Mouse (Mus musculus) embryonic facial prominence, embryonic 13.5 days (tissue): ENCODE data around the gene Erf. TPM values are rescaled to one million over a fixed set of nuclear protein-coding genes. Genes with fewer than 3 reads are reported as not detected.
A peak's percentile ranks its signal among the peaks of the same experiment; 100 is the strongest.

ENCODE experiments used
- ATAC-seq: fragments of 200-750 bp; cut with Nextera tagmentation; 2 replicates; pipeline ENCODE4 v1.8.0; 2017; ENCODE audit warnings: low read depth; ENCODE audit not compliant: insufficient number of reproducible peaks, insufficient read depth, low FRiP score, low TSS enrichment
- H3K27ac ChIP-seq: fragments of 300-500 bp; sonication (generic); 2 replicates; pipeline ENCODE4 v1.5.1; 2015; ENCODE audit warnings: moderate library complexity, mild to moderate bottlenecking, inconsistent platforms
- H3K27me3 ChIP-seq: fragments of 300-500 bp; sonication (generic); 2 replicates; pipeline ENCODE4 v1.6.1; 2015; ENCODE audit warnings: mild to moderate bottlenecking, inconsistent platforms
- H3K36me3 ChIP-seq: fragments of 300-500 bp; sonication (generic); 2 replicates; pipeline ENCODE4 v1.6.1; 2015; ENCODE audit warnings: mild to moderate bottlenecking, inconsistent platforms
- H3K4me1 ChIP-seq: fragments of 300-500 bp; sonication (generic); 2 replicates; pipeline ENCODE4 v1.6.1; 2015; ENCODE audit warnings: inconsistent platforms
- H3K4me2 ChIP-seq: fragments of 300-500 bp; sonication (generic); 2 replicates; pipeline ENCODE4 v1.6.1; 2015; ENCODE audit warnings: moderate library complexity, mild to moderate bottlenecking, inconsistent platforms
- H3K4me3 ChIP-seq: fragments of 300-500 bp; sonication (generic); 2 replicates; pipeline ENCODE4 v1.5.1; 2015; ENCODE audit warnings: mild to moderate bottlenecking, inconsistent platforms
- H3K9ac ChIP-seq: fragments of 300-500 bp; sonication (generic); 2 replicates; pipeline ENCODE4 v1.6.1; 2015; ENCODE audit warnings: mild to moderate bottlenecking, inconsistent platforms
- H3K9me3 ChIP-seq: fragments of 300-500 bp; sonication (generic); 2 replicates; pipeline ENCODE4 v1.6.1; 2016; ENCODE audit warnings: inconsistent platforms
- WGBS: fragments of 180-500 bp; shearing (Covaris S2); methylation state at CpG from one replicate; pipeline ENCODE4 v1.1.7; 2015; ENCODE audit warnings: mixed read lengths; 5-methylcytosine and 5-hydroxymethylcytosine counted together
- polyA plus RNA-seq: library from polyadenylated mRNA; unstranded; fragments of >200 nt; fragmentation: Nextera tagmentation; extraction: Ambion mirVana; gene quantifications from 2 replicates; pipeline ENCODE4 v1.2.1, GENCODE M21; 2015

Gene Erf
- polyA plus RNA-seq, 1 experiment from 2014 or later: 25.3 TPM

DNA sequence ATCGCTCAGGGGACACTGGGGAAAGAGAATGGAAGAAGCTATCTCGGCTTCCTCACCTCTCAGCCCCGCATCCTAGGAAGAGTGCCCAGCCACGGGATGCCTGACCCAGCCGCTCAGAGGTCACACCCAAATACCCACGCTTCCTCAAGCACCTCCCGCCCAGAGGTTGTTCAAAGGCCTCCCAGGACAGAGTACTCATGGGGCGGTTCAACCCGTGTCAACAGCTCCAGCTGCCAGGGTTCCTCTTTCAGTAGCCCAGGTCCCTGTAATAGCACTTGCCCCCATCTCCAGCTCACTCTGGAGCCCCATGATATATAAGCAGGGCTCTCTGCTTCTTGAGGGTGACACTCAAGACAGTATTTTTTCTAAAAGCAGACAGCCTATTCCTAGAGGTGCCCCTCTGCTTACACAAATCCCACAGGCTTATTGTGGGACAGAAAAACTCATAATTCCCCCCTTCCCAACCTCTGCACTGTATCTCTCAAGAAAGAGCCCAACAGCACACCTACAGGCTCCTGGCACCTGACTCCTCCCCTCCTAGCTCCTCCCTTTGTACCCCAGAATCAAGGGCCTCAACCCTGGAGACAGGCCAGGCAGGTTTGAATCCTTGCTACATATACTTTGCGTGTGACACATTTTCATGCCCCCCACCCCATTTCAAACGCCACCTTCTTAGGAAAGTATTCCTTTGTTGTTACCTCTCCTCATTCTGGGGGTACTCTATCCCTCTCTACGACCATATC, 32.7 kb downstream of the Erf start:
- ATAC-seq: no peak
- WGBS: 54% methylated on average over 12 of the region's 12 CpGs
- Histone ChIP-seq H3K27ac (no peak overlapping the region), H3K9me3 (no peaks in the 10 kb centered on the region), H3K27me3 (no peaks in the 10 kb centered on the region), H3K4me1 (peaks cover 30% of the 10 kb centered on the region), H3K9ac (no peak overlapping the region), H3K4me2 (peak overlapping the region; percentile 97), H3K36me3 (peaks cover 8% of the 10 kb centered on the region; the same call in 1 of the 2 replicates), H3K4me3 (peak overlapping the region; percentile 72; the same call in 1 of the 2 replicates)

DNA sequence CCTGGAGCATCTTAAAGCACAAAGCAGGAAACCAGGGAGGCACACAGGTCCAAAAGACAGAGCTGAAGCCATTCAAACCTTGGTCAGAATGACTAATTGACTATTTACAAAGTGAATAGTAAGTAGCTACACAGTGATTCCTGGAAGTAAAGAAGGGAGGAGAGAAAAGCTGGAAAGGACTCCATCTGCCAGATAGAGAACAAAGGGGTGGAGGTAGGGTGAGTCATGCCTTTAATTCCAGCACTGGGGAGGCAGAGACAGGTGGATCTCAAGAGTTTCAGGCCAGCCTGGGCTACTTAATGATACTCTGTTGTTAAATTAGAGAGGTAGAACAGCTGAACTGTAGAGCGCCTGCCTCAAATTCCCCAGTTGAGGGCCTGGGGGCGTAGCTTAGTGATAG, 36.4 kb downstream of the Erf start:
- WGBS: 92% methylated on average over 2 of the region's 2 CpGs
- Histone ChIP-seq H3K36me3 (peaks cover 31% of the 10 kb centered on the region), H3K27me3 (no peaks in the 10 kb centered on the region)

DNA sequence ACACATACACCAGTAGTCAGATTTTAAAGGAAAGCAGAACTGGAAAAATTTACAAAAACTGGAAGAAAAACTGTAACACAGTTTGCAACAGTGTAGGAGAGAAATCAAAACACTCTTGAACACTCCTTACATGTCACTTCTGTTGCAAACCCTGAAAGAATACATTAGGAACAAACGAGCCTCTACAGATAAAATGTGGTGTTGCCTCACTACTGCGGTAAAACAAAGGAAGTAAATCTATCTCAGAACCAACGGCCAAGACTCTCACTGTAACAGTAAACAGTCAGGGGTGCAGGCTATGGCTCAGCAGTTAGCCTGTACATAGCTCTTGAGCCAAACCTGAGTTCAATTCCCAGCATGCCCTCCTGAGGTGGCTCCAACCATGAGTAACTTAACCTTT, 37.5 kb downstream of the Erf start:
- WGBS: 78% methylated on average over 3 of the region's 3 CpGs
- Histone ChIP-seq H3K9me3 (no peaks in the 10 kb centered on the region), H3K27ac (no peak overlapping the region), H3K9ac (no peak overlapping the region), H3K27me3 (no peaks in the 10 kb centered on the region), H3K4me2 (no peak overlapping the region), H3K4me3 (no peak overlapping the region), H3K36me3 (peaks cover 40% of the 10 kb centered on the region), H3K4me1 (0 out of 2 replicates have a peak, but pooled peaks cover 2% of the 10 kb centered on the region)
- ATAC-seq: no peak

More for the DNA sequence above, 36.4 kb downstream of the Erf start:
- Histone ChIP-seq H3K9ac (no peak overlapping the region), H3K4me2 (no peak overlapping the region), H3K4me3 (no peak overlapping the region), H3K9me3 (no peaks in the 10 kb centered on the region), H3K27ac (no peak overlapping the region), H3K4me1 (peaks cover 9% of the 10 kb centered on the region)
- no peak for ATAC-seq

DNA sequence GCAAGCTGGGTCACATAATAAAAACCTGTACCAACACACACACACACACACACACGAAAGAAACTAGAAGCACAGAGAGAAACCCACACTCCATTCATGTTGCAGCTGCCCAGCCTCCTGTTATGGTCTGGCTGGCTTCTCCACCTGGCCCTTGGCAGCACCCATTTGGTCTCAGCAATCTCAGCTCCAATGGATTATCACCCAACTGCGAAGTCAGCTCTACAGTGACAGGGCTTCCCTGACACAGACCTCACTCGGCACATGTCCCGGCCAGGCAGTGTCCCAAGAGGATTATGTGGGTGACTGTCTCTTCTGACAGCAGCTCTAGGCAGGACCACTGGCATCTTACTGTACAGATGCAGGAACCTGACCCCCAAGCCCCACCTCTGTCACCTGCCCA, 40.1 kb downstream of the Erf start:
- H3K27ac ChIP-seq: no peak overlapping the region
- no peak overlapping the region for H3K4me2 ChIP-seq
- no peaks in the 10 kb centered on the region for H3K4me1 ChIP-seq
- 92% methylated on average over 4 of the region's 4 CpGs for WGBS
- no peak for ATAC-seq
- no peak overlapping the region for H3K9ac ChIP-seq
- no peaks in the 10 kb centered on the region for H3K27me3 ChIP-seq
- H3K36me3 ChIP-seq: peaks cover 57% of the 10 kb centered on the region
- no peaks in the 10 kb centered on the region for H3K9me3 ChIP-seq
- no peak overlapping the region for H3K4me3 ChIP-seq

DNA sequence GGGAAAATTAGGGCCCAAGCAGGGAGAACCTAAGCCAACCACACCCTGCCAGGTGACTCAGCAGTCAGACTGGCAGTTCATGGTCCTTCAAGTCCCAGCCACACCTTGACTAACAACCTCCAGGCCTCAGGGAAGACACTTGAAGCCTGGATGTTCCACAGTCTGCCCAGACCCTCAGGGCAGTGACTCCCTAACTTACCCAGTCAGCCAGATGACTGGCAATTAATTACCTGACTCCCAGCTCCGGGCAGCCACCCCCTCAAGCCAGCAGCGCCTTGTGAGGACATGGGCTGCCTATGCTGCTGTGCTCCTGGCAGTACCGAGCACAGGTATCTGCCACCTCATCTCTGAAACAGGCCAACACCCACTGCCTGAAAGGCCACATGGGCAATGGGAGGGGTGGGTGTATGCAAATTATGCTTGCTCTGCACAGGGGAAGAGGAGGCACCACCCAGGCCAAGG, 41.4 kb downstream of the Erf start:
- Histone ChIP-seq H3K9ac (no peak overlapping the region), H3K27me3 (no peaks in the 10 kb centered on the region), H3K4me2 (no peak overlapping the region), H3K36me3 (peaks cover 55% of the 10 kb centered on the region), H3K9me3 (no peaks in the 10 kb centered on the region), H3K4me3 (no peak overlapping the region), H3K27ac (no peak overlapping the region), H3K4me1 (no peaks in the 10 kb centered on the region)
- WGBS: 62% methylated on average over 3 of the region's 3 CpGs
- no peak for ATAC-seq

DNA sequence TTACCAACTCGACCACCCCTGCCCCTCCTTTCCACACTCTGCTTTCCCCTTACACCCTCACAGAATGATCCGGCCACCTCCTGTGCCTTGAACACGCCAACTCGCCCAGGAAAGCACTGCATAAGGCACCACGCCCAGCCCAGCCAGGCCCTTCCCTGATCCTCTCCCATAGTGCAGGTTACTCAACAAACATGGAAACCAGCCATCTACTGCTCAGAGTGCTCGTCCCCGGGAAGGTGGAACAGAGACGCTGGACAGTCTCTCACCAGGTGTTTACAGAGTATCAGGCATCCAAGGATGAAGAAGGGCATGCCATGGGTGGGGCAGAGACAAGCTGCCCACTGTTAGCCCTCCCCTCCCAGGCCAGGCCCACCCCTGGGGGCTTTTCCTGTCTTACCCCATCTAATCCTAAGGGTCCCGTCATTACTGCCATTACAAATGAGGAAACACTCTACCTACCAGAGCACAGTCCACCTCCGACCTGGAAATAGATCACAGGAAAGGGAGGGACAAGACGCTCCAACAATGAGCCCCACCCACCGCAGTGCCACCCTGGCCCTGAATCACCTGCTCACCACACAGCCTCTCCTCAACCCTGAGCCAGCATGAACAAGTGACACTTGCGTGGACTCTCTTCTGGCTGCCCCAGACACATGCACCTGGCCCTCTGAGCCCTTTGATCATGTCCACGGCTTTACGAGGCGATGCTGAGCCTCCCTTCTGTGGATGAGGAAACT, 44.3 kb downstream of the Erf start:
- H3K27ac ChIP-seq: no peak overlapping the region
- H3K9ac ChIP-seq: no peak overlapping the region
- H3K4me3 ChIP-seq: no peak overlapping the region
- H3K9me3 ChIP-seq: no peaks in the 10 kb centered on the region
- no peak for ATAC-seq
- H3K4me1 ChIP-seq: no peaks in the 10 kb centered on the region
- WGBS: 90% methylated on average over 16 of the region's 16 CpGs
- H3K4me2 ChIP-seq: no peak overlapping the region
- H3K27me3 ChIP-seq: no peaks in the 10 kb centered on the region
- H3K36me3 ChIP-seq: peaks cover 73% of the 10 kb centered on the region

DNA sequence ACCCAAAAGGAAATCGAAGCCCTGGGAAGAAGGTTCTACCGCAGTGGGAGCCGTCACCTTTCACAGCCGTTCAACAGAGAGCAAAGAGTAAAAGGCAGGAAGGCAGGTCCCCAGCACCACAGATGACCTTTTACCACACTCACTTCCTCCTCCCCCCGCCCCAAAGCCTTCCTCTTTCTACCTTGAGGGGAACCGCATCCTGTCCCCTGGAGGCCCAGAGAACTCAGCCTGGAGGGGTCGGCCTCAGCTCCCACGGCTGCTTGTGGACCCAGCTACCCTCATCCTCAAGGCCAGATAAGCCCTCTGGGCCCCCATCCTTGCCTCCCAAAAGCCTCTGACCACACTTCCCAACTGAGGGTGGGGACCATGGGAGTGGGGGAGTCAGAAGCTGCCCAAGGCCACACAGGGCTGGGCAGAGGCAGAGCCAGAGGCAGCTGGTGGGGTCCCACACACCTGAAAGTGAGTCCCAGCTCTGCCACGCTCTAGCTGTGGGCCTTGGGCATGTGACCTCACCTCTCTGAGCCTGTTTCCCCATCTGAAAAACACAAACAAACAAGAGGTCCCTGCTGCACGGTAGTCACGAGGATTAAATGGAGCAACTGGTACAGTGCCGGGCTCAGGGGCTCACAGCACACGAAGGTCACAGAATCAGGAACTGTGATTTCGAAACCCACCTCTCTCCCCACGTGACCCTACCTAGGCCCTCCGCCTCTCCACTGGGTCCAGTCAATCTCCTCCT, 45.0 kb downstream of the Erf start:
- Histone ChIP-seq H3K36me3 (peaks cover 65% of the 10 kb centered on the region), H3K9me3 (no peaks in the 10 kb centered on the region), H3K27ac (no peak overlapping the region), H3K27me3 (no peaks in the 10 kb centered on the region), H3K4me1 (no peaks in the 10 kb centered on the region), H3K9ac (no peak overlapping the region), H3K4me3 (no peak overlapping the region), H3K4me2 (no peak overlapping the region)
- WGBS: 73% methylated on average over 16 of the region's 16 CpGs
- ATAC-seq: no peak

DNA sequence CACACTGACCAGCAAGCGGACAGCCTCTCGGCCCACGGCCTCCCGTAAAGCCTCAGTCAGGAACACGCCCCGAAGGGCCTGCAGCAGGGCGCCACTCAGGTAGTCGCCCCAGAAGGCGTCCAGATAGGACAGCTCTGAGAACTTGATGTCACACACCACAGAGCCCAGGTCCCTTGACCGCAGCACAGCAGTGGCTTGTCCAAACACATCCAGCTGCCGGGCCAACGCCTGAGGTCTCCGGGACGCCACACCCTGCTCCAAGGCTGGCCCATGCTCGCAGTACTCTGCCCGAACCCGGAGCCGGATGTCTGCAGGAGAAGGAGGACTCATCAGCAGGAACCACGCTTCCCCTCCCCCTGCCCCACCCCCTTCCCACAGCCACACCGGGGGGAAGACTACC, 46.9 kb downstream of the Erf start:
- no peak overlapping the region for H3K4me3 ChIP-seq
- no peaks in the 10 kb centered on the region for H3K9me3 ChIP-seq
- H3K27me3 ChIP-seq: no peaks in the 10 kb centered on the region
- no peak overlapping the region for H3K27ac ChIP-seq
- WGBS: 83% methylated on average over 20 of the region's 20 CpGs
- no peaks in the 10 kb centered on the region for H3K4me1 ChIP-seq
- H3K4me2 ChIP-seq: no peak overlapping the region
- peaks cover 48% of the 10 kb centered on the region for H3K36me3 ChIP-seq
- H3K9ac ChIP-seq: no peak overlapping the region
- no peak; the same call in 1 of the 2 replicates for ATAC-seq

DNA sequence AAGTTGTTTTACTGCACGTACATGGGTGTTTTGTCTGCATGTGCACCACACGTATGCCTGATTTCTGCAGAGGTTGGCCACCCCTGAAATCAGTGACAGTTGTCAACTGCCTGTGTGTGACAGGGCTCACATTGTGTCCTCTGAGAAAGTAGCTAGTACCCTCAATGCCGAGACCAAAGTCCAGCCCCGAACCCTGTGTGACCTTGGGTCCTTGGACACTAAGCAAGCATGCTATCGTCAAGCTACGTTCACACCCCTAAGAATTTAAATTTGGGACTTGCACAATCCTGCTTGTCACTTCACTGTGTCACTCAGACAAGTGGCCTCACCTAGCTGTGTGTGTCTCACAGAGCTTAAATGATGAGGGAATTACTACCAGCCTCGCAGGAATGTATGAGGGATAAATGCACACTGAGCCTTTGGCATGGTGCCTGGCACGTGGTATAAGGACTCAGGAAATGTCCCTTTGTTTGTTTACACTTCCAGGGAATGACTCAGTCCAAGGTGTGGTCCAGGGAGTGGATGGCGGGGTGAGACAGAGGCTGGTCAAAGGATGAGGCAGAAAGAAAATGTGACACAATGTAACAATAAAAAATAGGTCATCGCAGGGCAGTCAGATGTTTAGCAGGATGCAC, 53.1 kb downstream of the Erf start:
- peaks cover 7% of the 10 kb centered on the region for H3K36me3 ChIP-seq
- no peak overlapping the region for H3K4me2 ChIP-seq
- 67% methylated on average over 10 of the region's 10 CpGs for WGBS
- H3K27ac ChIP-seq: no peak overlapping the region
- no peak overlapping the region for H3K4me3 ChIP-seq
- no peak overlapping the region for H3K9ac ChIP-seq
- H3K4me1 ChIP-seq: no peaks in the 10 kb centered on the region
- no peaks in the 10 kb centered on the region for H3K27me3 ChIP-seq
- no peak for ATAC-seq
- no peaks in the 10 kb centered on the region for H3K9me3 ChIP-seq

DNA sequence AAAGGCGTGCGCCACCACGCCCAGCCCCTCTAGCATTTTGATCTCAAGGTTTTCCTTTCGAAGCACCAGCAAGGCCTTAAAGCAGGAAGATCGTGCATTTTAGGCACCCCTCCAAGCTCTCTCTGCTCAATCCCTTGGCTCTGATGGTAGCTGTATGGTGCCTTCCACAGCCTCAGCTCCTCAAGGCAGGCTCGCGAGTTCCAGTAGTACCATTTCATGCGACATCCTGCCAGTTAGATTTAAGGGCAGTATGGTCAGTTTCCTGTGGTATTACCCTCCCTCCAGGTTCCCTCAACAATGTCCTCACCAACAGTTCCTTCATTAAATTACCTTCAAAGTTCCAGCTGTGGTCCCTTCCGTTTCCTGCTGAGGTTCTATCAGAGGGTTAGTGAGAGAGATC, 54.5 kb downstream of the Erf start:
- Histone ChIP-seq H3K9me3 (no peaks in the 10 kb centered on the region), H3K27me3 (no peaks in the 10 kb centered on the region), H3K9ac (no peak overlapping the region), H3K4me1 (no peaks in the 10 kb centered on the region), H3K4me2 (no peak overlapping the region), H3K4me3 (no peak overlapping the region), H3K36me3 (no peaks in the 10 kb centered on the region), H3K27ac (no peak overlapping the region)
- no peak for ATAC-seq
- 87% methylated on average over 9 of the region's 9 CpGs for WGBS

DNA sequence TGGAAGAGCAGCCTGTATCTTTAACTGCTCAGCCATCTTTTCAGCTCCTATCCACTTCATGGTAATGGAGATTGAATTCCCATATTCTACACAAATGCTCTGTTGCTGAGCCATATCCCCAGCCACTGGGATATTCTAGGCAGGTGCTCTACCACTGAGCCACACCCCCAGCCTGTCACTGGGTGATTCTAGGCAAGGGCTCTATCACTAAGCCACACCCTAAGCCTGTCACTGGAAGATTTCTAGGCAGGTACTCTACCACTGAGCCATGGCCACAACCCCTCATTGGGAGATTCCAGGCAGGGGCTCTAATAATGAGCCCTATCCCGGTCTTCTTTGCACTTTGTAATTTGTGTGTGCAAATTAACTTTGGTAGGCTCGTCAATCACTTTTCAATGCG, 55.4 kb downstream of the Erf start:
- Histone ChIP-seq H3K27me3 (no peaks in the 10 kb centered on the region), H3K4me2 (no peak overlapping the region), H3K9ac (no peak overlapping the region), H3K9me3 (no peaks in the 10 kb centered on the region), H3K4me1 (no peaks in the 10 kb centered on the region), H3K4me3 (no peak overlapping the region), H3K27ac (no peak overlapping the region), H3K36me3 (no peaks in the 10 kb centered on the region)
- WGBS: 73% methylated on average over 3 of the region's 3 CpGs
- no peak for ATAC-seq
